Mouse (Mus musculus) liver, adult (tissue): Measurements from ENCODE around the gene Otof.

Experiments
- GATA4 ChIP-seq: IDR thresholded peaks from 2 replicates; pipeline ENCODE4 v1.6.1; 2014; ENCODE audit warnings: mild to moderate bottlenecking, low read length; ENCODE audit not compliant: insufficient replicate concordance

Gene Otof

DNA sequence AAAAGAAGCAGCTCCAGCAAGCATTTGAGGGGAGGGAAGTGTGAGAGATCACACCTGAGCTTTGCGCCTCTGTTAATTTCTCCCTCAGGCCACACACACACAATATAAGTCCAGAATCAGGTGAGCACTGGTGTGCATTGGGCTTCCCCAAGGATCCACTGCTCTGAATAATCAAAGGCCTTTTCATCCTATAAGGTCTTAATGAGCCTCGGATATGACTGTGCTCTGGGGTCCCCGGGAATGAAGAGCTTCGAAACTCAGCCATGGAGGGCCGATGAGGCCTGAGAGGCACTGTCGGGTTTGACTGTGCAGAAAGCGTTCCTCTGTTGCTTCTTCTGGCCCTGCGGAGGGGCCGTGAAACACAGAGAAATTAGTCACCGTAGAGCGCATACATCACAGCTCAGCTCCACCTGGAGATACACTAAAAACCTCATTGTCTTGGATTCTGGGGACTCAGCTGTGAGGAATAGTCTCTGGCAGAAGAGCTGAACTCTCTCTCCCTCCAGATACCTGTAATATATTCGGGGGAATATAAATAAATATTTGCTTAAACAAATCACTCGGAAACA is 17.3 kb downstream of the Otof start:
- no peak for TF ChIP-seq GATA4

DNA sequence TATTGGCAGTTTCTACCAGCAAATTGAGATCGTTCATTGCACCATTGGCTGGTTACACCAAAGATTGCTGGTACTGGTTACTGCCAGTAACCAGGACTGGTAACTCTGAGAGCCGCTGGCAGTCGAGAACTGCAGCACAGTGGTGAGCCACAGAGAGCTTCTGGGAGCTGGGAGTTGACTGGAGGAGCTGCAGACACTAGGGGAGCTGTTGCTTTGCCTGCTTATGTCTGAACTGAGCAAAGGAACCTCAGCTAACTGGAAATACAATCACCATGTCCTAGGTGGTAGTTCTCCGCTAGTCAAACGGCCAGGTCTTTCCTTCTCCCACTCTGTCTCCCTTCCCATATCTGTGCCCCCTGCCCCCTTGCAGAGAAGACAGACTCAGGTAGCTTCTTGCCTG is 19.5 kb downstream of the Otof start:
- no peak for TF ChIP-seq GATA4

DNA sequence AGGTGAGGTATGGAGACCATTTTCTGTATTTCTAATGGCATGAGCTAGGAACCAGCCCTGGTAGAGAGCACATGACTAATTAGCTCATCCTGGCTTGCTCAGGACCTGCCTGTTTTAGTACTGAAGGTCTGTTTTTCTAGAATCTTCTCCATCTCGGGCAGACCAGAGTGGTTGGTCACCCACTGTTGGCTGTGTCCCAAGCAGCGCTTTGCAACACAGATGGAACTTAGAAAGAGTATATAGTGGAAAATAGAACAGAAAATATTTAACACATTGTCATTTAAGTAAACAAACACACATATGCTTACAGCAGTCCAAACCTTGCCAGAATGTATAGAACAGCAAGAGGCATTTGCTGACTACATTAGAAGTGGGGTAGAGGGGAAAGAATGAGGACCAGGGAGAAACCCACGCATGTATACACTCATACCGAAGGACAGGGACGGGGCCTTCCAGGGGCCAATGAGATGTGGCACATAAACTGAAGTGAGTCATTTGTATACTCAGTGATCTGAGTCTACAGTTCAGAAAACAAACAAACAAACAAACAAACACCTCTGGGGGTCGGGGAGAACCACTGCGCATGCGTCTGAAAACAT is 21.3 kb downstream of the Otof start:
- no peak for TF ChIP-seq GATA4

DNA sequence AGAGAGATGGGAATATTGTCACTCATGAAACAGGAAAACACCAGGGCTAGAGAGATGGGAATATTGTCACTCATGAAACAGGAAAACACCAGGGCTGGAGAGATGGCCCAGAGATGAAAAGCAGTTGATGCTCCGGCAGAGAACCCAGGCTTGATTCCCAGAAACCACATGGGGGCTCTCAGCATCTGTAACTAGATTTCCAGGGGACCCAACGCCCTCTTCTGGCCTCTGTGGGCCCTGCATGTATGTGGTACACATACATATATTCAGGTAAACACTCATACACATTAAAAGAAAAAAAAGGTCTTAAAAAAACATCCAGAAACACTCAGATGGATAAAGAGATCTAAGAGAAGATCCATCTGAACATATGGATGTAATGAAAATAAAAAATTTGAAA is 22.8 kb downstream of the Otof start:
- no peak for TF ChIP-seq GATA4

DNA sequence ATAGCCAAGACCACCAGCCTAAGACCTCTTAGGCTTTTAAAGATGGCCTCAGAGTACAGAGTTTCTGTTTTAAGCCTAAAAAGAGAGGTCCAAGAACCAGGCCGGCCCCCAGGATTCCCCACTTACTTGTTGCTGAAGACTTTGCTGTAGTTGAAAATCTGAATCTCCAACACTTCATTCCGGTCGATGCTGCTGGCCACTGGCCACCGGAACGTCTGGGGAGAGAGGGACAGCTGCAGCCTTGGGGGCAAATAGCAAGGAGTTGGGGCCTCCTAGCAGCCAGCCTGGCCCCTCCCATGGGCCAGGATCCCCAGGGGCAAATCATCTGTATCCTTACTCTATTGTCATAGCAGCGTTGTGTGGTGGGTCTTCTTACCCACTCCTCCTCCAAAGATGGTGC is 34.3 kb downstream of the Otof start:
- no peak for TF ChIP-seq GATA4

DNA sequence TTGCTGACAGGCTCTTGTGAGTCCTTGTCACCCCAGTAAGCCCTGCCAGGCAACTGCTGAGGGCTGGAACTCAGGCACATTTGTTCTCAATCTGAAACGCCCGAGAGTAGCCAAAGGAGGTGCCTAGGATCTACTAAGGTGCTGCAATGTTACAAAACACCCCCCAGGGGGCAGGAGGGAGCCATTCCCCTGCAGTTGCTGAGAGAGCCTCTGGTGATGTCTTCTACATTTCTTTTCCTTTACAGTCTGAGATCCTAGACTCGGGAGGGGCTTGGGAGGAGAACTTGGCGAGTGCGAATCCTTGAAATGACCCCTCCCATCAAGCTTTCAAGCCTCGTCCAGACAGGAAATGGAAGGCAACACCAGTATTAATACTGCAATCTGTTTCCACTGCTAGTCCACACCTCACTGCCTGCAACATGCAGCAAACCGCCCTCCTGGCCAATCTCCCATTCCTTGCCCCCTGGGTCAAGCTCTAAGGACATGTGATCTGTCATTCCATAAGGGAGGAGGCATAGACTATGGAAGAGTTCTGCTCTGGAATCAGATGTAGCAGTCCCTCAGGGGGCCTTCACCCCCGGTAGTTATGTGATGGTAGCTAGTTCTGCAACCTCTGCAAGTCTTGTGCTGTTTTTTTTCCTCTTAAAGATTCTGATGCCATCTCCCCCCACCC is 38.0 kb downstream of the Otof start:
- no peak for TF ChIP-seq GATA4

DNA sequence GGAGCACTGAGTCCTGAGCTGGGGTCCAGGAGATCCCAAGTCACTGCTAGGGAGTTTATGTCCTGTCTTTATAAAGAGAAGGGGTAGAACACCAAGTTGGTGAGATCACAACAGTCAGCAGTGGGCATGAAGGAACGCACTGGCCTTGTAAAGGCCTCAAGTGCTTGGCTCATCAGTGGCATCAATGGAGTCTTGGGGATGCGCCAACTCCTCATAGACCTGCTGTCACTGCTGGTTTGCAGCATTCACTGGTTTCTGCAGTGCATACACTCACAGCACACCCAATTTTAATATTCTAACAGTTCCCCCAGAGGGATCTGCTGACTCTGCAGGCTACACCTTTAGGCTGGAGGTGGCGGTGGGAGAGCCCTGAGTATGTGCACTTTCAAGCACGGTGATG is 38.6 kb downstream of the Otof start:
- no peak for TF ChIP-seq GATA4

DNA sequence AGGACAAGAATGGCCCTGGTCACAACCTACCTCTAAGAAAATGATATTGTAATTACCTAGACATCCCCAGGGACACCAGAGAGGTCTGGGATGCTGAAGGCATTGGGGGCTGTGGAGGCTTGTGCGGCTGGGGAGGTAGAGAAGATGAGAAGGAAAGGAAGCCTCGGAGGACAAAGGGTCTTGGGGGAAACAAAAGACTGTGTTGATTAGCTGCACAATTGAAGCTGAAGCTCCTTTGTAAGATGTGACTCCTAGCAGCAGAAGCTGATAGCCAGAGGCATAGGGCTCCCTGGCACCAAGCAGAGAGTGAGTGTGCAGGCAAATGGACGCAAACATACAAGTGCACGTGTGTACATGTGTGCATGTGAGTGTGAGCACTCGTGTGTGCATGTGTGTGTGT is 45.1 kb downstream of the Otof start:
- TF ChIP-seq GATA4 = no peak

DNA sequence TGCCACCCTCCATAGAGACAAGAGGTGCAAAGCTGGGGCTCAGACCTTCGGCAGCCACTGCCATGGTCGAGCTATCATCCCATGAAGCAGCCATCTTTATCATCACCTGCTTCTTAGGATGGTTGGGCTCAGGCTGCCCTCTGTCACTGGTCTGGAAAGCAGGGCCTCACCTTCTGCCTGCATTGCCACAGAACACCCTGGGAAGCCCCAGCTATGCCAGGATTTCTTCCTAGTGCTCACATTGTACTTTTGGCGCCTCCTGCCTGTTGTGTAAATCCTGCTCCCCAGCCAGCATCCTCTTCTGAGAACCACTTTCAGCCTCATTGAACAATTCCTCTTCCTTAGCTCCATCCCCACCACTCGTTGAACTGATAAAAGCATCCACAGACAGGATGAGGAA is 45.9 kb downstream of the Otof start:
- no peak for TF ChIP-seq GATA4

DNA sequence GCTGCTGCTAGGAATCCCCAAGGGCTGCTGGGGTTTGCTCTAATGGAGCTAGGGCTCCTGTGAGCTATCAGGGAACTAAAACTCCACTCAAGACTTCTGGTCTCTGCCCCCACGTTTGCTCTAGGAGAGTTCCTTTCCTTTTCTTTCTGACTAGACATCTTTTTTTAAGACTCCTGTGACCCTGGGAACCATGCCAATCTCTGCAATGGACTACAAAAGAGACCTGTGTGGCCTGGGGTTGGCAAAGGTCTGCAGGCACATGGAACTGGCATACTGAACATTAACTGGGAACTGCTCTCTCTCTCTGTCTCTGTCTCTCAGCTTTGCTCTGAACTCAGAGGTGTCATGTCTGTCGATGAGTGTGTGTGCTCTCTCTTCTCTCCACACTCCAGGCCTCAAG is 46.4 kb downstream of the Otof start:
- TF ChIP-seq GATA4 = no peak

DNA sequence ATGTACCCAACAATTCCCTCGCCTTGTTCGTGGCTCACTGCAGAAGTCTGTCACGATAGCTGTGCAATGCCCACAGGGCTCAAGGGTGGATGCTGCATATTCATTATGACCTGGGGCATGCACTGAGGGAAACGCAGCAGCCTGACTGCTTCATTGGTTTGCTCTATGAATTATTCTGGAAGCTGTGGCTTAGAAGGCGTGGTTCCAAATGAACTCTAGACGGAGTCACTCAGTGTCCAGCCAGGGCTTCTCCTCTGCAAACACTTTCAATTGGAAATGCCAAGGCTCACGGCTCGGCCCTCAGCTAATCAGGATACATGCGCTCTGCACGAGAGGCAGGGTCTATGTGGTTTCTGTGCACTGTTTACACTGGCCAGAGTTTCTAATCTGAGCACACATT is 50.2 kb downstream of the Otof start:
- TF ChIP-seq GATA4 = peak; percentile 40; the same call in 1 of the 2 replicates

DNA sequence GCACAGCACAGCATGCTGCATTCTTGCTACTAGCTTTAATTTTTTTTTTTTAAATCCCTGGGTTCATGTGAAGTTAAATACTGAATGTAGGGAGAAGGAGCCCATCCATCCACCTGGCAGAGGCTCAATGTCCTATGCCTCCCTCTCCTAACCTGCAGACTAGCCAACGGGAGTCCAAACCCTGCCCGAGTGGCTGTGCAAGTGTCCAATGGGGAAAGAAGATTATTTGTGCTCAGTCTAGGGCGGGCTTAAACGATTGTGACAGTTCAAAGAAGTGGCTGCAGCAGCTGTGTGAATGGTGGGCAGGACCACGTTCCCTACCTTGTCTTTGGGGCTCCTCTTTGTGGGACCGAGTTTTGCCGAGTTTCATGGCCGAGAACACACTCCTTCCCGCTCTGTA is 54.9 kb downstream of the Otof start:
- no peak for TF ChIP-seq GATA4

DNA sequence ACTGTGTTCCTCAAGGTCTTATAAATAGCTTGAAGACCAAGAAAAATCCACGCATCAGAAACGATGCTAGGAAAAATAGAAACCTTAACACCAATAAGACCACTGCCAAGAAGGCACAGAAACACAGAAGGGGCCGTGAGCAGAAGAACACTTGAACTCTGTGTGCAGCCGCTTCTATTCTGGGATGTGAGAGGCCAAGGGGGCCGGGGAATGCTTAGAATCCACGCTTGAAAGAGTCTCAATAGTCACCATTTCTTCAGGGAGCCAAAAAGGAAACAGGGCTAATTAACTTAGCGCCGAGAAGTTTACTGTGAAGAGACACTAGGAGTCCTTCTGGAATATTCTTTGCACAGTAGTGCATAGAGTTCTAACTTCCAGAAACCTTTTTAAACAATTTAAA is 60.6 kb downstream of the Otof start:
- no peak for TF ChIP-seq GATA4

DNA sequence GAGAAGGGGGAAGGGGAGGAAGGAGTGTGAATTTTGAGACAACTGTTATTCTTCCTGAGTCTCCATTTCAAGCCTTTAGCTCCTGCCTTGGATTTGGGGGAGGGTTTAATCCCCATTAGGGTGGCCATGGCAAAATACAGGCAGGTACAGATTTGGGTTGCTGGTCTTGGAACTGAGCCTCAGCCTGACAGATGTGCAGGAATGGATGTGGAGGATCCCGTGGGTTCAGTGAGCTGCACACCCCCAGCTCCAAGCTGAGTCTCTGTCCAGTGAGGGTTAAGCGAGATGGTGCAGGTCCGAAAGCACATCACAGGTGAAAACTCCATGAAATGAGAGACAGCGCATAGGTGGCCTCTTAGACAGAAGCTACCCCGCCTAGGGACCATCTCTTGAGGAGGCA is 61.2 kb downstream of the Otof start:
- no peak for TF ChIP-seq GATA4

DNA sequence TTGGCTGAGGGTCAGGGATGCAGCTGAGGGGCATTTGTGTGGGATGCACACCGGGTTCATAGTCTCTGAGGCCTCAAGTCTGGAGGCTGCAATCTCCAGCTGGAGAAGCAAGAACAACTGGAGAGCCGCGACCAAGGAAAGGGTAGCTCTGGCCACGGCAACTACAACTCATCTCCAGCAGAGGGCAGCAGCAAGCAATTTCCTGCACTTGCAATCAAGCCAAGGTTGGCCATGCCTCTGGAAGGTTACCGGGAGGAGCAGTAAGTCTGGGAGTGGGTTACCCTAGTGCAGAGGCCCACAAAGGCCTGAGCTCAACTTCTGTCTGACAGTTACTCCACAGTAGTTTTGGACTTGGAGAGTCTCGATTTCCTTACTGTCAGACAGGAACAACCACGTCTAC is 70.3 kb downstream of the Otof start:
- TF ChIP-seq GATA4 = no peak

DNA sequence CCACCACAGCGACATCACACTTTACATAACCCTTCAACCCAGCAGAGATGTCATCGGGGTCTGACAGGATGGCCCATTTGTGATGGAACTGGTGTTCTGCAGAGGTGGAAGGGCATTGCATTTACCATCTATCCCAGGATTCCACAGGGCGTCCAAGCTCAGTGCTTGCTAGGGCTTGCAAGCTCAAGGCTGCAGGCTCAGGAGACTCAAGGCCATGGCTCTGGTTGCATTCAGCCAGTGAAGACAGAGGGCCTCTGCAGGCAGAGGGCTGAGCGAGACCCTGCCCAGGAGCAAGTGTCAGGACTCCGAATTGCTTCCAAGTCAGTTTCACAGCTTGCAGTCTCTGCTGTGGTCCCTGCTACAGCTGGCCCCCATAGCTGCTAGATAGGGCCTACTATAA is 71.9 kb downstream of the Otof start:
- TF ChIP-seq GATA4 = no peak

DNA sequence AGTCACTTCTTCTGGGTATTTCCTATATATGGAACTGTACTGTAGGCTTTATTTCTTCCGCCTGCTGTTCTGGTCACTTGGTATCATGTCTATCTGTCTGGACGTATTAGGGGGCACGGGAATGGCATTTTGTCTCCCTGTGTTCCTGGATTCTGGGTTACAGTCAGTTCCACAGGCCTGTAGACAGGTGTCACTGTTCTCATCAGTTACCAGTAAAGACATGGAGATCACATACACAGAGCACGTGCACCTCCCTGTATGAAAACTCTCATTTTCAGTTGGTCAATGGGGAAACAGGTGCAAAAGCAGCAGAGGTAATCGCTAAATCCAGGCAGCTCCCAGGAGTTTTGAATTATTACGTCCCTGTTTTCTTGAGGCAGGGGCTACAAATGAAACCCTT is 74.0 kb downstream of the Otof start:
- no peak for TF ChIP-seq GATA4

DNA sequence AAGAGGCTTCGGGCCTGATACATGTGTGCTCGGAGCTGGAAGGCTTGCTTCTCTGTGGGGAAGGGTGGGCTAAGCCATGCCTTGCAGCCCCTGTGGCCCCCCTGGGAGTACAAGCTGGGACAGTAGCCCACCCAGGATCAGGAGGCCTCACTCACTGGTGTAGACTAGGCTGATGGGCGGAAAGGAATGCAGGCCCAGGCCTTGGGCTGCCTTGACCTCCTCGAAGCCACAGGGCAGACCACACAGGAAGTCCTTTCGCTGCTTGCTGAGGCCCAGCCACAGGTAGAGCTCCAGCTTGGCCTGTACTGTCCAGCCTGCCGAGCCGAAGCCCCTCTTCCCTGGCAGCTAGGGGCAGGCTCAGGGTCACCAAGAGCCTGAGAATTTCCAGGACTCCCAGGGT is 78.9 kb downstream of the Otof start:
- TF ChIP-seq GATA4 = no peak

DNA sequence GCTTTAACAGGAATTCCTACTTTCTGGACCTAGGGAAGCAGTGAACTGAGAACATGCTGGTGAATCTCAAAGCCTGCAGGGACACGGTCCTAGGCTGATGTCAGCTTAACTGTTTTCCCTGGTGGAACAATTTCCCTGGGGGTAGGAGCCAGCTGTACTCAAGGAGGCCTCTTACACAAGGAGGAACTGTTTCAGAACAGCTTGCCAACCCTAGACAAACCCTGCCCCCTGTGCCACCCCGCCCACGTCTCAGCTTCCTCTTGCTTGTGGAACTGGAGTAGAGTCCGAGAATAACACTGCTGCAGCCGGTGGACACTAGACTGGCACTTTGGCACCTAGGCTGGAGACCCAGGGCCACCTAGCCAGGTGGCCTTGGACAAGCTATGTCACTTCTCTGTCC is 92.3 kb downstream of the Otof start:
- TF ChIP-seq GATA4 = no peak
